Mouse (Mus musculus) limb, embryonic 11.5 days (tissue): ENCODE results near the gene Itgb3. TPM values are rescaled to one million over a fixed set of nuclear protein-coding genes. Genes with fewer than 3 reads are reported as not detected.
A peak's percentile ranks its signal among the peaks of the same experiment; 100 is the strongest.

Source experiments
- ATAC-seq: fragments of 200-750 bp; cut with Nextera tagmentation; 2 replicates; pipeline ENCODE4 v1.8.0; 2017; ENCODE audit warnings: low read depth; ENCODE audit not compliant: insufficient number of reproducible peaks, low FRiP score, low TSS enrichment
- DNase-seq: peaks from one replicate; pipeline ENCODE4 v3.0.0-alpha.2; 2015; ENCODE audit warnings: low spot score
- H3K27ac ChIP-seq: fragments of 300-500 bp; sonication (generic); replicated peaks from 2 replicates; pipeline ENCODE4 v1.5.1; 2014; ENCODE audit warnings: low read depth, mild to moderate bottlenecking, low read length
- H3K27me3 ChIP-seq: fragments of 300-500 bp; sonication (generic); 2 replicates; pipeline ENCODE4 v1.6.1; 2014; ENCODE audit warnings: mild to moderate bottlenecking, low read length, mixed read lengths; ENCODE audit not compliant: control insufficient read depth, insufficient read depth
- H3K36me3 ChIP-seq: fragments of 300-500 bp; sonication (generic); 2 replicates; pipeline ENCODE4 v1.6.1; 2014; ENCODE audit warnings: mild to moderate bottlenecking, low read length, moderate library complexity, mixed read lengths; ENCODE audit not compliant: control insufficient read depth, insufficient read depth
- H3K4me1 ChIP-seq: fragments of 300-500 bp; sonication (generic); 2 replicates; pipeline ENCODE4 v1.6.1; 2014; ENCODE audit warnings: low read length, mixed read lengths; ENCODE audit not compliant: control insufficient read depth, insufficient read depth
- H3K4me2 ChIP-seq: fragments of 300-500 bp; sonication (generic); 2 replicates; pipeline ENCODE4 v1.6.1; 2014; ENCODE audit warnings: low read depth, mild to moderate bottlenecking, moderate library complexity; ENCODE audit not compliant: severe bottlenecking
- H3K4me3 ChIP-seq: fragments of 300-500 bp; sonication (generic); 2 replicates; pipeline ENCODE4 v1.5.1; 2014; ENCODE audit warnings: low read depth, low read length
- H3K9ac ChIP-seq: fragments of 300-500 bp; sonication (generic); 2 replicates; pipeline ENCODE4 v1.6.1; 2014; ENCODE audit warnings: mild to moderate bottlenecking, low read length
- H3K9me3 ChIP-seq: fragments of 300-500 bp; sonication (generic); 2 replicates; pipeline ENCODE4 v1.6.1; 2016; ENCODE audit warnings: low read length; ENCODE audit not compliant: control insufficient read depth
- WGBS: fragments of 180-500 bp; shearing (Covaris S2); extraction: QIAGEN DNeasy Blood & Tissue Kit; methylation state at CpG from one replicate; pipeline ENCODE4 v1.1.7; 2014; 5-methylcytosine and 5-hydroxymethylcytosine counted together
- polyA plus RNA-seq: library from polyadenylated mRNA; unstranded; fragments of >200 nt; fragmentation: Nextera tagmentation; extraction: Ambion mirVana; gene quantifications from 2 replicates; pipeline ENCODE4 v1.2.1, GENCODE M21; 2014

The Itgb3 gene
- polyA plus RNA-seq, 1 experiment from 2014 or later: 1.1 TPM

- no peak for DNase-seq
- Histone ChIP-seq H3K27ac (no peak overlapping the region), H3K4me1 (no peaks in the 10 kb centered on the region)
Observed at GRCm38 (mm10) chr11:104618638-104619076, 10.9 kb downstream of the Itgb3 start.

DNA sequence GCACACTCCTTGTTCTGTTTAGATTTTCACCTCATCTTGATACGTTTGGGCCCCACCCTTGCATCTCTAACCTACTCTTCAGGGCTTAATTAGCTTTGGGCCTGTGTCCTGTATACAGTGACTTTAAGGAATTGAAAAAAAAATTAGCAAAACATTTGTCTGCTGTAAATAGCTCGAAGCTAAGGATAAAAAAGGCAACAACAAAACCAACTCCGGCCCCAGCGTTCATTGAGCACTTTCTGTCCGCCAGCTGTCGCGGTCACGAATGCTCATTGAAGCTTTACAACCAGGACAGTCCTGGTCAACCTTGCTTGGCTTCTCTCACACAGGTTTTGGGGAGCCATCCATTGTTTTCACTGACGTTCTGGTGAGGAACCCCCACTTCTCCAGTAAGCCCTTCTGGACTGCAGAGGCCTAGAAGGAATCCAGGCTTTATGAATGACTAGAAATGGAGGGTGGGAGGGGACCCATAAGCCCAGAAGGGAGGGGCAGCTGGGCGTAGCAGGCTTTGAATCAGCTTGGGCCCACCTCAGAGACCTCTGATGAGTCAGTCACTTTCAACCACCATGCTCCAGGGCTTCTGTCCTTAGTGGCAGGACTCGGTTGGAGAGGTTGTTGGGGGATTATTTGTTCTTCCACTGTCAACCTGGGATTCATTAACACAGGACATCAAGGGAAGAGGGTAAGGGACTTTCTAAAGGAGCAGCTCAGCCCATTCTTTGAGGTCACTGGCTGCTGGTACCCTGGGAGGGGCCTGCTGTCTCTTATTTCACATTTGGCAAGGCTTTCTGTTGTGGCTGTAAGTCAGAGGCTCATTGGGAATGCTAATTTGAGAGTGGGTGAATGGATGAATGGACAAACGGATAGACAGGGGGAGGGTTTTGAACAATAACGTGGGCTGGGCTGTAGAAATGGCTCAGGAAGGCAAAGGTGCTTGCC, 11.6 kb downstream of the Itgb3 start:
- Histone ChIP-seq H3K36me3 (no peaks in the 10 kb centered on the region), H3K4me3 (no peak overlapping the region), H3K4me1 (no peaks in the 10 kb centered on the region), H3K27ac (no peak overlapping the region), H3K9me3 (no peaks in the 10 kb centered on the region), H3K27me3 (no peaks in the 10 kb centered on the region), H3K9ac (no peak overlapping the region), H3K4me2 (no peak overlapping the region)
- 67% methylated on average over 13 of the region's 13 CpGs for WGBS
- no peak for ATAC-seq
- DNase-seq: no peak

More at GRCm38 (mm10) chr11:104618638-104619076, 10.9 kb downstream of the Itgb3 start:
- Histone ChIP-seq H3K36me3 (no peaks in the 10 kb centered on the region), H3K4me3 (no peak overlapping the region), H3K9ac (no peak overlapping the region), H3K27me3 (no peaks in the 10 kb centered on the region), H3K4me2 (no peak overlapping the region), H3K9me3 (no peaks in the 10 kb centered on the region)
- 78% methylated on average over 6 of the region's 6 CpGs for WGBS
- no peak for ATAC-seq

DNA sequence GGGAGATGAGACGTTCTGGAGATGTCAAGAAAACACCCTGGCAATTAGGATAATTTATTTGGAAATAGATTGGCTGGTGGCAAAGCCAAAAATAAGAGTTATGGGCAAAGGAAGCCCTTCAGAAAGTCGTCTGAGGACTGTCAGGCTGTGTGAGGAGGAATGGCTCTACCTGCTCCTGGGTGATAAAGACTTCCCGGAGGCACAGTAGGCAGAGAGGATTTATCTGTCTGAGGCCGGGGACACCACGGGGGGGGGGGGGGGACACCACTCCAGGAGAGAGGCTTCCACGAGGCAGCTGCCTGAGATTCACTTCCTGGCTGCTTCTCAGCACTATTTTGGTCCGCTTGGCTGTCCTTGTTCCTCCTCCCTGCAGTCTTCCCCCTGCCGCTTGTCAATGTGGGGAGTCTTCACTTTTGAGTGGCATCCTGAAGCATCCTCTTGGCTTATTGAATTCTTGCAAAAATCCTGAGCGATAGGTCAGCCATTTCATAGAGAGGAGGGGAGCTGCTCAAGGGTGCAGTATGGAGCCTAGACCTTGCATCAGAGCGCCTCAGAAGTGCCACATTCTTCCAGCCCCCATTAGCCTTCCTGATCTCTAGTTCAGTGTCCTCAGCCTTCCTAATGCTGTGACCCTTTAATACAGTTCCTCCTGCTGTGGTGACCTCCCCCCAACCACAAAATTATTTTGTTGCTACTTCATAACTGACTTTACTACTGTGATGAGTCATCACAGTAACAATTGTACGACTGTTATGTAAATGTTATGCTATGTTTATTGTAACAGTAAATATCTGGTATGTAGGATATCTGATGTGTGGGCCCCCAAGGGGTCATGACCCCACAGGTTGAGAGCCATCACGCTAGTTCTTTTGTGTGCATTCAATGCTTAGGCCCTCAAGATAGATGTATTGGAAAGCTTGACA, 14.5 kb downstream of the Itgb3 start:
- WGBS: 53% methylated on average over 12 of the region's 12 CpGs
- Histone ChIP-seq H3K27me3 (no peaks in the 10 kb centered on the region), H3K4me3 (no peak overlapping the region), H3K4me1 (peaks cover 10% of the 10 kb centered on the region), H3K27ac (no peak overlapping the region), H3K9me3 (no peaks in the 10 kb centered on the region), H3K4me2 (no peak overlapping the region), H3K9ac (no peak overlapping the region), H3K36me3 (no peaks in the 10 kb centered on the region)
- DNase-seq (no peak), ATAC-seq (no peak)

GRCm38 (mm10) chr11:104624791-104625391, 17.1 kb downstream of the Itgb3 start:
- Histone ChIP-seq H3K4me3 (no peak overlapping the region), H3K4me1 (peaks cover 10% of the 10 kb centered on the region), H3K9ac (peak overlapping the region; percentile 17; the same call in 1 of the 2 replicates), H3K27me3 (no peaks in the 10 kb centered on the region), H3K36me3 (no peaks in the 10 kb centered on the region), H3K27ac (peak overlapping the region; percentile 61; the same call in 1 of the 2 replicates), H3K9me3 (no peaks in the 10 kb centered on the region), H3K4me2 (no peak overlapping the region)
- 41% methylated on average over 6 of the region's 6 CpGs for WGBS
- DNase-seq (peak; percentile 64), ATAC-seq (peak; percentile 84)

DNA sequence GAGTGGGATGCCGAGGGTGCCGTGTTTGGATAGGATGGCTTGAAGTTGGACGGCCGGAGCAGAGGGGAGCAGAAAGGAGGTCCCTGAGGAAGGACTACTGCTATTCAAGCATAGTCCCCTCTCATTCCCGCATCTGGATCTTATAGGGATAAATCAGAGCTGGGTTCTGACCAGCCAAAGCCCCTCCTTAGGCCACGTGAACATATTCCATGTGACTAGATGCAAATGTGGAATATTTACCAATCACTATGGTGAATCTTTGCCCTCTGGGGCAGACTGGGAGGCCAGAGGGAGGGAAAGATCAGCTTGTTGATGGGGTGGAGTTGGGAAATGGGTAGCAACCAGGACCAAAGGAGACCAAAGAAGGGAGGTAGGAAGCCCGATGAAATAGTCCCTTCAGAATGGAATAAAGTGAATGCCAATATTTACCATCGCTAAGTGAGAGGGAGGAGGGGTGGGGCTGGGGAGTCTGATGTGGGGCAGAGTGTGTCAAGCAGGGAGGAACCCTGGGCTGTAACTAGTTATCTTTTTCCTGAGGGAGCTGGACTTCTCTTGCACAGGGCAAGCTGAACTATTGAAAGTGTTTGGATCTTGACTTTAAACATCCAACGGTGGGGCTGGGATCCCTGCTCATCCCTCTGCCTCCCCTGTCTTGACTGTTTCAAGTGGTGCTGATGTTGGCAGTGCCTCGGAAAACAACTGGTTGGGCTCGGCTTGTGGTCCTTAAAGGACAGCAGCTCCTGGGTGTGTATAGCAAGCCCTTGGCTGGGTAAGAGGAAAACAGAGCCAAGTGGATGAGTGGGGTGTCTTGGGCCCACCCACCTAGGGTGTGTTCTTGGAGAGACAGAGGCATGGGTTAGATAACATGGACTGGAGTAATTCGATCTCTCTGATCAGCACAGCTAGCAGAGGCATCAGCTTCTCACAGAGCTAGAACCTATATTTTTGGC, 17.9 kb downstream of the Itgb3 start:
- 0 out of 2 replicates have a peak, but pooled peaks have one; percentile 48 for ATAC-seq

GRCm38 (mm10) chr11:104626635-104627034, 18.8 kb downstream of the Itgb3 start:
- no peaks in the 10 kb centered on the region for H3K27me3 ChIP-seq
- H3K4me3 ChIP-seq: no peak overlapping the region
- H3K9ac ChIP-seq: no peak overlapping the region
- ATAC-seq: no peak
- no peak overlapping the region for H3K4me2 ChIP-seq
- H3K27ac ChIP-seq: no peak overlapping the region
- H3K36me3 ChIP-seq: no peaks in the 10 kb centered on the region
- no peak for DNase-seq
- no peaks in the 10 kb centered on the region for H3K9me3 ChIP-seq
- peaks cover 10% of the 10 kb centered on the region for H3K4me1 ChIP-seq

More for the DNA sequence above, 17.9 kb downstream of the Itgb3 start:
- H3K9me3 ChIP-seq: no peaks in the 10 kb centered on the region
- no peak overlapping the region for H3K27ac ChIP-seq
- H3K27me3 ChIP-seq: no peaks in the 10 kb centered on the region
- H3K4me2 ChIP-seq: no peak overlapping the region
- 32% methylated on average over 12 of the region's 12 CpGs for WGBS
- peaks cover 10% of the 10 kb centered on the region for H3K4me1 ChIP-seq
- H3K36me3 ChIP-seq: no peaks in the 10 kb centered on the region
- no peak overlapping the region for H3K9ac ChIP-seq
- DNase-seq: peak; percentile 68
- H3K4me3 ChIP-seq: no peak overlapping the region

- no peak overlapping the region for H3K27ac ChIP-seq
- no peak overlapping the region for H3K9ac ChIP-seq
- H3K36me3 ChIP-seq: no peaks in the 10 kb centered on the region
- DNase-seq (no peak), ATAC-seq (no peak)
- peaks cover 10% of the 10 kb centered on the region for H3K4me1 ChIP-seq
- H3K27me3 ChIP-seq: no peaks in the 10 kb centered on the region
- no peak overlapping the region for H3K4me3 ChIP-seq
- H3K9me3 ChIP-seq: no peaks in the 10 kb centered on the region
- 0 out of 2 replicates have a peak overlapping the region, but pooled peaks have one; percentile 12 for H3K4me2 ChIP-seq
- WGBS: 76% methylated on average over 11 of the region's 11 CpGs
Observed at GRCm38 (mm10) chr11:104627616-104628301, 20.0 kb downstream of the Itgb3 start.
